Mouse (Mus musculus) frontal cortex, postnatal 25 days (tissue): ENCODE data around the gene B9d2.
"Not testable (repeated sequence)": the region's sequence is repeated elsewhere in the genome, so short reads cannot be mapped to it uniquely, and the experiment has no call there.

Source experiments
- DNase-seq, 2 experiments: peaks; one replicate each; pipeline ENCODE4 v3.0.0; 2022; ENCODE audit warnings: low spot score in 2 of 2

B9d2 gene

DNA sequence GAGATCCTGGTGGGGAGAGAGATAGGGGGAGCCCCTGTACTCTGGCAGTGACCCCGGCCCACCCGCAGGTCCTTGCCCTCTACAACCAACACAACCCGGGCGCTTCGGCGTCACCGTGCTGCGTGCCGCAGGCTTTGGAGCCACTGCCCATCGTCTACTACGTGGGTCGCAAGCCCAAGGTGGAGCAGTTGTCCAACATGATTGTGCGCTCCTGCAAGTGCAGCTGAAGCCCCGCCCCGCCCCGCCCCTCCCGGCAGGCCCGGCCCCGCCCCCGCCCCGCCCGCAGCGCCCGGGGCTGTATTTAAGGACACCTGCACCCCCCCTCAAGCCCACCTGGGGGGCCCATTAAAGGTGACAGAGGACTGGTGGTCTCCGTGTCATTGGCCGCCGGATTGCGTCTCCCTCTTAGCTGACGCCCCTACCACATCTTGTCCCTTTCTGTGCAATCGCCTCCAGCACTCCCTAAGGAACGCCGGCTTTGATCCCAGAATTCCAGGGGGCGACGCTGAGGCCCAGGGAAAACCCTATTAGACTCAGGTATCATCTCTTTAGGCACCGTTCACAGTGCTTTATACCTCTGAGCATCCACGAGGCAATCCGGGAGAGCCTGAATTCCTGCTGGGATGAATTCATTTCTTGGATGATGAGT lies 24.3 kb downstream of the B9d2 start:
- no peak for DNase-seq

- DNase-seq: no peak
These were observed 25.2 kb downstream of the B9d2 start for GRCm38 (mm10) chr7:25705801-25706251.

- DNase-seq: no peak
These were observed 26.1 kb downstream of the B9d2 start for GRCm38 (mm10) chr7:25706578-25707170.

GRCm38 (mm10) chr7:25707581-25708292 lies 27.2 kb downstream of the B9d2 start:
- DNase-seq: no peak

- no peak for DNase-seq
These were observed 29.4 kb downstream of the B9d2 start for GRCm38 (mm10) chr7:25709961-25710360.

GRCm38 (mm10) chr7:25710519-25711130 lies 30.0 kb downstream of the B9d2 start:
- DNase-seq: no peak

DNA sequence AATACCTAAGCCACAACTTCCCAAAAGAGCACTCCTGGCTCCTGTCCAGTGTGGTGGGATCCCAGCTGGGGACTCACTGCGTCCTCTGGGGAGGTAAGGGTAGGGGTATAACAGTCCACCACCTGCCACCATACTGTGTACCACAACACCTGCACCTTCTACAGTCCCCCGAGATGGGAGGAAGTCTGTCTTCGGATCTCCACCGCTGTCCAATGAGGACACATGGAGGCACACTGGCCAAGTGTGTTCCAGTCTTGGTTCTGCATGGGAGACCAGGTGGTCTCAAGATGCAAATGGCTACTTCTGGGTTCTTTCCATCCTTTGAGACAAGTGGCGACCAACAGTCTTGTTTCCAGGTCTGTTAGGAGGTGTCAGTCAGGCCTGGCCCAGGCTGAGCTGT lies 30.6 kb downstream of the B9d2 start:
- DNase-seq: no peak

DNA sequence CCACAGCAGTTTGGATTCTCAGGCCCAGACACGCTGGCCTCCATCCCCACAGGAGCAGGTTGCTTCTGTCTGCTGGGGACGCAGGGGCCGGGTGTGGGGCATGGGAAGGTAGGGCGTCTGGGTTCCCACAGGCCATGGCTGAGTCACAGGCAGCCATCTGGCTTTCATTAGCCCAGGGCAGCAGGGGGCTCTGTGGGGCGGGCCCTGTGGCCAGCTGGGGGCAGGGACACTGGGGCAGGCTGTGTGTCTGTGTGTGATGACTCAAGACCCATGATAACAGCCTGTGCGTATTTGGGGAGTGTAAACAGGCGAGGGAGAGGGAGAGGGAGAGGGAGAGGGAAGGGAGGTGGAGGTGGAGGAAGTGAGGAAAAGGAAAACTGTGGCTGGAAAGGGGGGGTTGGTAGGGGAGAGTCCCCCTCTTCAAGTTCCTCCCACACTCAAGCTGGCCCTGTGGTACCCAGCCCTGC lies 31.2 kb downstream of the B9d2 start:
- no peak for DNase-seq

DNA sequence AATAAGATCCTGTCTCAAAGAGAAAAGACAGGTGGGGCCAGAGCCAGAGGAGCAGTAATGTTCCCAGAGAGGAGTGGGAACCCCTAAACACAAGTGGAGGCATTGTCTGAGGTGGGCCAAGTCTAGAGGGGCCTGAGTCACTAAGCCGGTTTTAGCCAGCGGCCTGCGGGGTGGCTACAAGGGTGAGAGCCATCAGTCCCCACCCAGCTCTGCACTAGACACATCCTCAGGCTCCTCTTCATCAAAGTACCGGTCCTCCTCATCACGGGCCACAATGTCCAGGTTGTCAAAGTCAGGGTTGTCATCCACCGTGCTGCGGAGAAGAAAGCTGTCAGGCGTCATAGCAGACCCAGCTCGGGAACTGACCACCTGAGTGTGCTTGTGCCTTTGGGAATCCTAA lies 32.2 kb downstream of the B9d2 start:
- DNase-seq: no peak

DNA sequence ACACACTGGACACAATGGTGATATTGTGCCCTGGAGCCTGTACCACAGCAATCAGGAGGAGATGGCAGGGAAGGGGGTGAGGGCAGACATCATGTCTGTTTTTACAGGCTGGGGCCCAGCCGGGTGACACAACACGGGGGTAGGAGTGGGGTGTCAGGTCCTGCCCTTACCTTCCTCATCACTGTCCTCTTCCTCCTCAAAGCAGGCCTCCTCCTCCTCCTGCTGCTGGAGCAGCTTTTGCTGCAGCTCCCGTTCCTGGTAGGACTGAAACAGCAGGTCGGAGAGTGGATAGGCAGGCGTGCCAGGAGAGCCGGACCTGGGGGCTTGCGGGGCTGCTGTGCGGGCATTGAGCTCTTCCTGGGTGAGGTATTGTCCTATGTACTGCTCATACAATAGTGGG lies 34.0 kb downstream of the B9d2 start:
- no peak for DNase-seq

DNA sequence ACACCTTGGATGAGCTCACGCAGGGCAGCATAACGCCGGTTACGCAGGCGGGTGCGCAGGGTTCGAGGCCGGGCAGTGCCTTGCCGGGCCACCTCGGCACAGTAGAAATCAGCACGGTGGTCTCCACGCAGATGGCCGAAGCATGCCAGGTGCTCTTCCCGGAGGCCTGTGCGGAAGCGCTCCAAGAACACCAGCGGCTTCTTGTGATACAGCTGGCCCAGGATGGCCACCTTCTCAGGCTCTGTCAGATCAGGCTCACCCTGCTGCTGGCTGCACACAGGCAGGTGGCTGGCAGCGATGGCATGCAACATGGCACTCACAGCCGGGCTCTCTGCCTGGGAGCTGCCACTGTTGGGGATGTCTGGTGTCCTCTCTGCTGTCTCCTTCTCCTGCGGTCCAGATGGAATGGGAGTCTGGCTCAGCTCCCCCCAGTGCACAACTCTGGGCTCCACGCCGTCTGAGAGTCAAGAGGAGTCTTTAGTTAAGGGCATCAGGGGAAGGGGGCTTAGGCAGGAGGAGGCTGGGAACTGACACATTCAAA lies 35.2 kb downstream of the B9d2 start:
- DNase-seq: no peak

- no peak for DNase-seq
These were observed 36.9 kb downstream of the B9d2 start for GRCm38 (mm10) chr7:25717478-25717877.

- peak; percentile 94 to 95 for DNase-seq
These were observed 38.3 kb downstream of the B9d2 start, which contains the start of gene Ccdc97 for GRCm38 (mm10) chr7:25718788-25719417. TSS of gene Ccdc97 (minus strand) at chr7:25719088.

- peak; percentile 84 for DNase-seq
These were observed 39.4 kb downstream of the B9d2 start for GRCm38 (mm10) chr7:25719761-25720610.

DNA sequence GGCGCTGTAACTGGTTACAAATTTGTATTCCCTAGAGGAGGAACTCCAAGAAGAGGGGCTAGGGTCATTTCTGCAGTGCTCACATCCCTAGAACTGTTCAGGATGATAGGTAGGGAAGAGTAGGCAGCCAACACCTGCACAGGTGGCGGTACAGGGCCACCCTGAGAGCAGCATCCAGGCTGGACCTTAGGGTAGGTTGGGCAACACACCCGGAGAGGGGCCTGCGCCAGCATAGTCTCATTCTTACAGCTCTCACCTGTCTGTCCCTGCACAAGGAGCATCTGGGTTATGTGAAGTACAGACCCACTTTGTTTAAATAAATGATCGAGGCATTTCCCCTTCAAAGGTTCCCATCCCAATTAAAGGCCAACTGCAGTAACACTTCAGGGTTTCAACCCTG lies 40.2 kb downstream of the B9d2 start:
- DNase-seq: no peak

- DNase-seq: not testable (repeated sequence)
These were observed 41.2 kb downstream of the B9d2 start for GRCm38 (mm10) chr7:25721776-25722175.

- DNase-seq: no peak
These were observed 45.3 kb downstream of the B9d2 start for GRCm38 (mm10) chr7:25725886-25726285.

GRCm38 (mm10) chr7:25727800-25728199 lies 47.2 kb downstream of the B9d2 start:
- DNase-seq: no peak

- DNase-seq: no peak
These were observed 48.8 kb downstream of the B9d2 start for GRCm38 (mm10) chr7:25729396-25729795.

DNA sequence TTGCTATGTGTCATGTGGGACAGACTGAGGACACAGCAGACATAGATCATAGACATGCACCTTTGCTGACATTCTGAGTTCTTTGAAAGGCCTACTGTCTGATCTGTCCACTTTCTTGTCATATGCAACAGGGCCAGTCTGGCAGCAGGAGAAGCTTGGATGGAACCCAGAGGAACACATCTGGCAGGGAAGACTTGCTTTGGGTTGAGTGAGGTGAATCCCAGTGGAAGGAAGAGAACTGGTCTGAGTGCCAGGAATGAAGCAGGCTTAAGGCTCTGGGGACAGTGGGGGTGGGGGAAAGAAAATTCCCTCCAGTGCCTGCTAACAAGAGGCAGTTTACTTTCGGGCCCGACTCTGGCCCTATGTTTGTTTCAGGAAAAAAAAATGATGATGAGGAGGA lies 49.3 kb downstream of the B9d2 start:
- no peak for DNase-seq
